15 mouse cellular contexts compared by ENCODE assay signal in genomic region chr10:81519227-81519977, GRCm38 (mm10). TPM values are rescaled to one million over a fixed set of nuclear protein-coding genes. Genes with fewer than 3 reads are reported as not detected.
A peak's percentile ranks its signal among the peaks of the same experiment; 100 is the strongest.
DNase-seq lines count a peak whose midpoint lies in the region; ATAC-seq and TF ChIP-seq lines count a peak whose summit lies in the region.
"Had no signal": no experiment of that assay in that cellular context is flagged by ENCODE, and none has a peak within 500 bp of the region (broad histone marks: within the 10 kb centered on the region; RNA-seq: fewer than 3 reads in every experiment).

No protein-coding gene starts in this region.

- peak; percentile 23 for DNase-seq in lung, embryonic 14.5 days
- no peak for DNase-seq in lung, postnatal 14 days
- DNase-seq in liver, embryonic 13.5 days: peak; percentile 35
- DNase-seq in kidney, postnatal 14 days: no peak
- DNase-seq in kidney, postnatal 25 days: no peak
- DNase-seq in heart, adult 8-10 months (ENCODE audit: low spot score): no peak
- DNase-seq: gastrocnemius, postnatal 25 days; right cerebral cortex, adult 18-20 months had no signal

- no peak overlapping the region for H3K4me2 ChIP-seq in lung, embryonic 14.5 days
- peak overlapping the region; percentile 15 for H3K4me2 ChIP-seq in liver, embryonic 13.5 days
- H3K4me2 ChIP-seq: embryonic facial prominence, embryonic 13.5 days; forebrain, embryonic 15.5 days; midbrain, embryonic 11.5 days; stomach, embryonic 15.5 days had no signal

- no peaks in the 10 kb centered on the region for H3K36me3 ChIP-seq in lung, embryonic 14.5 days (ENCODE audit: insufficient read depth)
- peaks cover 3% of the 10 kb centered on the region for H3K36me3 ChIP-seq in liver, embryonic 13.5 days
- H3K36me3 ChIP-seq: embryonic facial prominence, embryonic 13.5 days; forebrain, embryonic 15.5 days; limb, embryonic 10.5 days; stomach, embryonic 15.5 days had no signal

- ATAC-seq in lung, embryonic 14.5 days (ENCODE audit: insufficient read depth): no peak
- peak; percentile 81 for ATAC-seq in liver, embryonic 13.5 days (ENCODE audit: low read depth)
- peak; percentile 81 for ATAC-seq in megakaryocyte-erythroid progenitor cell, adult 5-6 weeks (replicated peaks; ENCODE audit: low FRiP score, low TSS enrichment, poor library complexity, severe bottlenecking)
- ATAC-seq: forebrain, embryonic 15.5 days had no signal

- H3K27ac ChIP-seq in lung, embryonic 14.5 days (ENCODE audit: low read depth): no peak overlapping the region
- H3K27ac ChIP-seq in bone marrow, adult 2 months (ENCODE audit: control insufficient read depth, insufficient read depth, low read depth, low read length, poor library complexity): peak overlapping the region; percentile 36
- H3K27ac ChIP-seq in liver, embryonic 13.5 days: peak overlapping the region; percentile 66
- H3K27ac ChIP-seq: embryonic facial prominence, embryonic 13.5 days; forebrain, embryonic 15.5 days; limb, embryonic 10.5 days; stomach, embryonic 15.5 days had no signal

- no peak overlapping the region for H3K4me3 ChIP-seq in lung, embryonic 14.5 days (ENCODE audit: low read depth, low read length)
- no peak overlapping the region for H3K4me3 ChIP-seq in bone marrow, adult 2 months (replicated peaks; ENCODE audit: control insufficient read depth, low read depth, low read length)
- H3K4me3 ChIP-seq in liver, embryonic 13.5 days (replicated peaks): no peak overlapping the region
- H3K4me3 ChIP-seq: embryonic facial prominence, embryonic 13.5 days; forebrain, embryonic 15.5 days; limb, embryonic 10.5 days; stomach, embryonic 15.5 days had no signal

- TF ChIP-seq CTCF in lung, embryonic 14.5 days (IDR thresholded peaks at IDR 0.05; ENCODE audit: low read depth): no peak
- TF ChIP-seq CTCF in bone marrow, adult 2 months (IDR thresholded peaks at IDR 0.05; ENCODE audit: control insufficient read depth, insufficient read depth, low read length): no peak

- H3K27me3 ChIP-seq in lung, embryonic 14.5 days (ENCODE audit: insufficient read depth, low read length): no peaks in the 10 kb centered on the region
- no peaks in the 10 kb centered on the region for H3K27me3 ChIP-seq in liver, embryonic 13.5 days
- H3K27me3 ChIP-seq: stomach, embryonic 15.5 days had no signal

- 73% methylated on average over 6 of the region's 6 CpGs for WGBS in lung, embryonic 14.5 days
- 2% methylated on average over 6 of the region's 6 CpGs for WGBS in bone marrow, adult 2 months
- WGBS in liver, embryonic 13.5 days (ENCODE audit: insufficient replicate concordance): 10% methylated on average over 6 of the region's 6 CpGs

- H3K9ac ChIP-seq in lung, embryonic 14.5 days: no peak overlapping the region
- H3K9ac ChIP-seq in liver, embryonic 13.5 days: 0 out of 2 replicates have a peak overlapping the region, but pooled peaks have one; percentile 22
- H3K9ac ChIP-seq: embryonic facial prominence, embryonic 13.5 days; forebrain, embryonic 15.5 days; stomach, embryonic 15.5 days had no signal

- TF ChIP-seq POLR2A in bone marrow, adult 2 months (IDR thresholded peaks at IDR 0.05; ENCODE audit: borderline replicate concordance, control insufficient read depth, low read depth, low read length): no peak

- no peaks in the 10 kb centered on the region for H3K9me3 ChIP-seq in lung, embryonic 14.5 days (ENCODE audit: low read depth, low read length)
- no peaks in the 10 kb centered on the region for H3K9me3 ChIP-seq in liver, embryonic 13.5 days (replicated peaks)
- H3K9me3 ChIP-seq: embryonic facial prominence, embryonic 13.5 days; forebrain, embryonic 15.5 days; limb, embryonic 10.5 days; stomach, embryonic 15.5 days had no signal

- H3K4me1 ChIP-seq in lung, embryonic 14.5 days (ENCODE audit: insufficient read depth): no peaks in the 10 kb centered on the region
- peaks cover 12% of the 10 kb centered on the region for H3K4me1 ChIP-seq in bone marrow, adult 2 months (ENCODE audit: control insufficient read depth, insufficient read depth, low read length)
- peaks cover 60% of the 10 kb centered on the region for H3K4me1 ChIP-seq in liver, embryonic 13.5 days (replicated peaks)
- H3K4me1 ChIP-seq: forebrain, embryonic 15.5 days had no signal

RNA-seq across cellular contexts. Expression of gene Gna15, which starts 4.6 kb away (rescaled TPM):
- polyA plus RNA-seq in lung, embryonic 14.5 days (2014; fragmentation: Nextera tagmentation; extraction: Ambion mirVana): 1.1 and 1.7 TPM in 2 replicates
- 5.4 and 9.4 TPM in 2 replicates for polyA plus RNA-seq in bone marrow, adult 2 months (2011; ENCODE audit: insufficient read depth, insufficient read length, low replicate concordance, missing spikeins)
- polyA plus RNA-seq in liver, embryonic 13.5 days (2015; fragmentation: Nextera tagmentation; extraction: Ambion mirVana): 7.2 and 7.5 TPM in 2 replicates
- total RNA-seq in megakaryocyte-erythroid progenitor cell, adult 5-6 weeks (2014; fragmentation: Nextera tagmentation): 41.4 and 48.1 TPM in 2 replicates
- total RNA-seq in megakaryocyte-erythroid progenitor cell, adult 5-6 weeks (2017): 42.6 and 45.2 TPM in 2 replicates
- total RNA-seq in heart, adult 8-10 months (2022): under 1 TPM; 0.37 to 0.78 (median 0.54) TPM

RNA-seq across cellular contexts. Expression of gene S1pr4, which starts 19.5 kb away (rescaled TPM):
- polyA plus RNA-seq in lung, embryonic 14.5 days (2014; fragmentation: Nextera tagmentation; extraction: Ambion mirVana): 1.3 and 1.7 TPM in 2 replicates
- polyA plus RNA-seq in bone marrow, adult 2 months (2011; ENCODE audit: insufficient read depth, insufficient read length, low replicate concordance, missing spikeins): 7.6 and 15.8 TPM in 2 replicates
- 2.3 and 2.4 TPM in 2 replicates for polyA plus RNA-seq in liver, embryonic 13.5 days (2015; fragmentation: Nextera tagmentation; extraction: Ambion mirVana)
- 19.0 and 22.2 TPM in 2 replicates for total RNA-seq in megakaryocyte-erythroid progenitor cell, adult 5-6 weeks (2014; fragmentation: Nextera tagmentation)
- total RNA-seq in megakaryocyte-erythroid progenitor cell, adult 5-6 weeks (2017): 17.2 and 18.9 TPM in 2 replicates
- 1 to 10 TPM in 2 of 4 experiments, under 1 TPM in 2; 0.88 to 1.4 (median 1.0) TPM for total RNA-seq in heart, adult 8-10 months (2022)

RNA-seq across cellular contexts. Expression of gene Ncln, which starts 23.2 kb away (rescaled TPM):
- 82.1 and 97.3 TPM in 2 replicates for polyA plus RNA-seq in lung, embryonic 14.5 days (2014; fragmentation: Nextera tagmentation; extraction: Ambion mirVana)
- 30.2 and 61.0 TPM in 2 replicates for polyA plus RNA-seq in bone marrow, adult 2 months (2011; ENCODE audit: insufficient read depth, insufficient read length, low replicate concordance, missing spikeins)
- 41.5 TPM in 2 replicates for polyA plus RNA-seq in liver, embryonic 13.5 days (2015; fragmentation: Nextera tagmentation; extraction: Ambion mirVana)
- total RNA-seq in megakaryocyte-erythroid progenitor cell, adult 5-6 weeks (2014; fragmentation: Nextera tagmentation): 91.4 and 117 TPM in 2 replicates
- 42.4 and 71.2 TPM in 2 replicates for total RNA-seq in megakaryocyte-erythroid progenitor cell, adult 5-6 weeks (2017)
- total RNA-seq in heart, adult 8-10 months (2022): 10 to 100 TPM; 48.7 to 72.7 (median 66.7) TPM

RNA-seq across cellular contexts. Expression of gene Gna11, which starts 25.6 kb away (rescaled TPM):
- 81.2 and 88.2 TPM in 2 replicates for polyA plus RNA-seq in lung, embryonic 14.5 days (2014; fragmentation: Nextera tagmentation; extraction: Ambion mirVana)
- polyA plus RNA-seq in bone marrow, adult 2 months (2011; ENCODE audit: insufficient read depth, insufficient read length, low replicate concordance, missing spikeins): 12.3 and 23.8 TPM in 2 replicates
- 20.0 and 21.4 TPM in 2 replicates for polyA plus RNA-seq in liver, embryonic 13.5 days (2015; fragmentation: Nextera tagmentation; extraction: Ambion mirVana)
- total RNA-seq in megakaryocyte-erythroid progenitor cell, adult 5-6 weeks (2014; fragmentation: Nextera tagmentation): 13.7 and 22.4 TPM in 2 replicates
- total RNA-seq in megakaryocyte-erythroid progenitor cell, adult 5-6 weeks (2017): 16.0 and 57.4 TPM in 2 replicates
- total RNA-seq in heart, adult 8-10 months (2022): 10 to 100 TPM; 47.7 to 54.1 (median 50.9) TPM

RNA-seq across cellular contexts. Expression of gene Celf5, which starts 36.9 kb away (rescaled TPM):
- 0.09 and 0.30 TPM in 2 replicates for polyA plus RNA-seq in lung, embryonic 14.5 days (2014; fragmentation: Nextera tagmentation; extraction: Ambion mirVana)
- 0.72 TPM in 1 of 2 replicates, not detected in the other for polyA plus RNA-seq in bone marrow, adult 2 months (2011; ENCODE audit: insufficient read depth, insufficient read length, low replicate concordance, missing spikeins)
- polyA plus RNA-seq in liver, embryonic 13.5 days (2015; fragmentation: Nextera tagmentation; extraction: Ambion mirVana): 0.13 and 0.15 TPM in 2 replicates
- 0.32 TPM in 1 of 2 replicates, not detected in the other for total RNA-seq in megakaryocyte-erythroid progenitor cell, adult 5-6 weeks (2014; fragmentation: Nextera tagmentation)
- 0.38 TPM in 1 of 2 replicates, not detected in the other for total RNA-seq in megakaryocyte-erythroid progenitor cell, adult 5-6 weeks (2017)
- under 1 TPM in 2 of 4 experiments, not detected in 2; 0.12 to 0.29 TPM for total RNA-seq in heart, adult 8-10 months (2022)

Comparison
In these comparisons a context has a peak if more than half of its experiments do, and no peak if none do; other contexts are left out.
1. DNase-seq: peak in lung, embryonic 14.5 days (single experiment) and liver, embryonic 13.5 days (single experiment); none in lung, postnatal 14 days (single experiment), kidney, postnatal 14 days (single experiment), kidney, postnatal 25 days (0 of 2) and heart, adult 8-10 months (single experiment).